Comparison of ENCODE assay signal across 8 mouse cellular contexts in the genomic region with DNA sequence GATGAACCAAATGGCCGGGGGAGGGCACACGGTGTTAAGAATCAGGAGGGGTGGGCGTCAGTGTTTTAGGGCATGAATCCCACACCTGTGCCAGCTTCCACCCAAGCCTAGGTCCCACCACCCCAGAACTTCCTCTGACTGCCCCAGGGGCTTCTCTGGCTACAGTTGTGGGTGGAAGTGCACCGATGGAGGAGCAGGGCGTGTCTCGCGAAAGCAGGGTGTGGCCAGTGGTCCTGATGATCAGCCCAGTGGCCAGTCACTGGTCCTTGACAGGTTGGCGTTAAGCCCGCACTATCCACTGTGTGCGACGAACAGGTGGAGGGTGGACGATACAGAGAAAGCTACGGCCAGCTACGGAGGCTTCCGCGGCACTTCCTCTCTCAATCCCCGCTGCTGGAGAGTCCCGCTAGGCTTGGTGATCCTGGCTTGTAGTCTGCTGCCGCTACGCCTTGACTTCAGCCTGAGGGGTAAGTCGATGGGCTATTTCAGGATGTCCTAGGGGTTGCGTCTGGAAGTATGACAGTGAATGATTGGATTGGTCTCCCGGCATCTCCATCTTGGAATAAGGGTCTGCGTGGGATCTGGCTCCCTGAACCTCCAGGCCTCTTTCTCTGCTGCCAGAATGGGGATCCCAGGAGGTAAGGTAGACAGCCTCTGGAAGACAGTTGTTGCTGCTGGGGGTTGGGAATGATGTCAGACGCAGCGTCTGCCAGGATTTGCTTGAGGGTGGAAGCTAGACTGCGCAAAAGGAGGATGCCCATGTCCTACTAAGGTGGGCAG. TPM values are rescaled to one million over a fixed set of nuclear protein-coding genes. Genes with fewer than 3 reads are reported as not detected.
A peak's percentile ranks its signal among the peaks of the same experiment; 100 is the strongest.
DNase-seq lines count a peak whose midpoint lies in the region; ATAC-seq lines count a peak whose summit lies in the region.

No protein-coding gene starts in this region.

- H3K9ac ChIP-seq in heart, embryonic 15.5 days, result peak overlapping the region; percentile 56
- H3K9ac ChIP-seq in lung, embryonic 15.5 days, result peak overlapping the region; percentile 53

- H3K4me2 ChIP-seq in heart, embryonic 15.5 days, result peak overlapping the region; percentile 95
- peak overlapping the region; percentile 91 for H3K4me2 ChIP-seq in lung, embryonic 15.5 days

- DNase-seq in CD8-positive naive resting alpha-beta T cell, adult 2 months (ENCODE audit: low read depth in 2 of 2, low spot score in 2 of 2), result peak; percentile 18 to 23
- DNase-seq in brain, adult 2 months (ENCODE audit: low read depth, low spot score), result peak; percentile 91
- DNase-seq in layer of hippocampus, postnatal 14 days (ENCODE audit: low spot score in 2 of 2), result peak; percentile 40 to 41
- DNase-seq in thymus, postnatal 25 days, result peak; percentile 54

- H3K4me1 ChIP-seq in erythroblast, embryonic 14.5 days (ENCODE audit: control insufficient read depth), result peaks cover 34% of the 10 kb centered on the region
- peaks cover 13% of the 10 kb centered on the region for H3K4me1 ChIP-seq in heart, embryonic 15.5 days (replicated peaks)
- peaks cover 11% of the 10 kb centered on the region; the same call in 1 of the 2 replicates for H3K4me1 ChIP-seq in lung, embryonic 15.5 days

- H3K27me3 ChIP-seq in erythroblast, embryonic 14.5 days (ENCODE audit: control insufficient read depth), result peaks cover 11% of the 10 kb centered on the region
- no peaks in the 10 kb centered on the region for H3K27me3 ChIP-seq in heart, embryonic 15.5 days
- H3K27me3 ChIP-seq in lung, embryonic 15.5 days, result peaks cover 4% of the 10 kb centered on the region; the same call in 1 of the 2 replicates

- H3K36me3 ChIP-seq in erythroblast, embryonic 14.5 days (ENCODE audit: control insufficient read depth), result no peaks in the 10 kb centered on the region
- H3K36me3 ChIP-seq in heart, embryonic 15.5 days, result no peaks in the 10 kb centered on the region
- no peaks in the 10 kb centered on the region for H3K36me3 ChIP-seq in lung, embryonic 15.5 days

- WGBS in heart, embryonic 15.5 days, result 6% methylated on average over 27 of the region's 27 CpGs
- WGBS in lung, embryonic 15.5 days, result 6% methylated on average over 27 of the region's 27 CpGs

- no peaks in the 10 kb centered on the region for H3K9me3 ChIP-seq in erythroblast, embryonic 14.5 days (ENCODE audit: control insufficient read depth, low read length)
- H3K9me3 ChIP-seq in heart, embryonic 15.5 days (replicated peaks), result no peaks in the 10 kb centered on the region
- H3K9me3 ChIP-seq in lung, embryonic 15.5 days, result no peaks in the 10 kb centered on the region

- peak; percentile 59 for ATAC-seq in heart, embryonic 15.5 days (replicated peaks; ENCODE audit: insufficient number of reproducible peaks, insufficient read depth, low FRiP score, low read depth)
- peak; percentile 60 for ATAC-seq in lung, embryonic 15.5 days (ENCODE audit: borderline replicate concordance, extremely low read depth, low FRiP score, low TSS enrichment)
- ATAC-seq in neutrophil, adult 5-6 weeks (ENCODE audit: extremely low read depth, insufficient number of reproducible peaks, low FRiP score, poor library complexity, severe bottlenecking), result peak; percentile 56

- H3K4me3 ChIP-seq in erythroblast, embryonic 14.5 days (replicated peaks), result peak overlapping the region; percentile 59
- H3K4me3 ChIP-seq in heart, embryonic 15.5 days, result peak overlapping the region; percentile 61
- peak overlapping the region; percentile 48 for H3K4me3 ChIP-seq in lung, embryonic 15.5 days

- peak overlapping the region; percentile 32; the same call in 1 of the 2 replicates for H3K27ac ChIP-seq in heart, embryonic 15.5 days
- H3K27ac ChIP-seq in lung, embryonic 15.5 days, result no peak overlapping the region

RNA-seq across cellular contexts. Expression of gene Trpv2, which starts 1.6 kb away (rescaled TPM):
- polyA plus RNA-seq in erythroblast, embryonic 14.5 days (2012), result 0.03 and 0.04 TPM in 2 replicates
- 4.2 and 6.4 TPM in 2 replicates for polyA plus RNA-seq in heart, embryonic 15.5 days (2015; fragmentation: Nextera tagmentation; extraction: Ambion mirVana)
- 10 to 100 TPM; 18.4 to 21.5 TPM for total RNA-seq in layer of hippocampus, postnatal 14 days (2021)
- polyA plus RNA-seq in lung, embryonic 15.5 days (2015; fragmentation: Nextera tagmentation; extraction: Ambion mirVana), result 4.6 and 5.5 TPM in 2 replicates
- 62.7 and 66.9 TPM in 2 replicates for total RNA-seq in neutrophil, adult 5-6 weeks (2017)

RNA-seq across cellular contexts. Expression of gene Ubb, which starts 24.9 kb away (rescaled TPM):
- 195 and 225 TPM in 2 replicates for polyA plus RNA-seq in erythroblast, embryonic 14.5 days (2012)
- polyA plus RNA-seq in heart, embryonic 15.5 days (2015; fragmentation: Nextera tagmentation; extraction: Ambion mirVana), result 2,445 and 2,567 TPM in 2 replicates
- total RNA-seq in layer of hippocampus, postnatal 14 days (2021), result 1,000 to 10,000 TPM; 1,675 to 1,723 TPM
- 3,157 and 3,186 TPM in 2 replicates for polyA plus RNA-seq in lung, embryonic 15.5 days (2015; fragmentation: Nextera tagmentation; extraction: Ambion mirVana)
- 1,420 and 1,558 TPM in 2 replicates for total RNA-seq in neutrophil, adult 5-6 weeks (2017)

RNA-seq across cellular contexts. Expression of gene Cenpv, which starts 36.8 kb away (rescaled TPM):
- polyA plus RNA-seq in erythroblast, embryonic 14.5 days (2012), result 1.4 and 1.9 TPM in 2 replicates
- polyA plus RNA-seq in heart, embryonic 15.5 days (2015; fragmentation: Nextera tagmentation; extraction: Ambion mirVana), result 17.1 and 22.1 TPM in 2 replicates
- total RNA-seq in layer of hippocampus, postnatal 14 days (2021), result 10 to 100 TPM; 37.4 to 38.5 TPM
- polyA plus RNA-seq in lung, embryonic 15.5 days (2015; fragmentation: Nextera tagmentation; extraction: Ambion mirVana), result 13.7 and 14.1 TPM in 2 replicates
- total RNA-seq in neutrophil, adult 5-6 weeks (2017), result 1.7 and 9.0 TPM in 2 replicates

Comparison
In these comparisons a context has a peak if more than half of its experiments do, and no peak if none do; other contexts are left out.
1. DNase-seq: peak in every context shown above with its lines; median percentile 91 in brain, adult 2 months; 54 in thymus, postnatal 25 days; 40 in layer of hippocampus, postnatal 14 days; 20 in CD8-positive naive resting alpha-beta T cell, adult 2 months.
2. RNA of gene Ubb, which starts 24.9 kb away (polyA plus RNA-seq): 3,157 to 3,186 TPM in lung, embryonic 15.5 days and 2,445 to 2,567 TPM in heart, embryonic 15.5 days; 195 to 225 TPM in erythroblast, embryonic 14.5 days; every median in the first group is over 10 times any median in the second.
3. Peak in every context shown above with its lines, with median percentiles within 50 percentile points of each other: H3K4me3 ChIP-seq and ATAC-seq.